Mouse (Mus musculus) CH12.LX (cell line): Measurements from ENCODE around the gene Gm10272. TPM values are rescaled to one million over a fixed set of nuclear protein-coding genes. Genes with fewer than 3 reads are reported as not detected.

Source experiments
- DNase-seq: peaks from one replicate; pipeline ENCODE4 v3.0.0-alpha.2; 2013; ENCODE audit errors: extremely low read depth
- H3K27ac ChIP-seq: 2 replicates; pipeline ENCODE4 v1.5.1; 2012; ENCODE audit warnings: low read depth, mild to moderate bottlenecking, control low read depth, moderate library complexity; ENCODE audit not compliant: insufficient read depth
- H3K27me3 ChIP-seq: replicated peaks from 2 replicates; pipeline ENCODE3; 2012; ENCODE audit warnings: inconsistent platforms
- H3K36me3 ChIP-seq, 2 experiments: replicated peaks in 1 of 2; 2 replicates each; pipeline versions ENCODE3 to v1.6.1; 2012; ENCODE audit warnings: inconsistent platforms in 1 of 2, low read length in 1 of 2, mild to moderate bottlenecking in 1 of 2, mixed read lengths in 1 of 2, moderate library complexity in 1 of 2; ENCODE audit not compliant: control insufficient read depth in 1 of 2, insufficient read depth in 1 of 2
- H3K4me1 ChIP-seq, 2 experiments: 2 replicates each; pipeline ENCODE4 v1.6.1; 2012; ENCODE audit warnings: inconsistent platforms in 1 of 2, moderate library complexity in 1 of 2; ENCODE audit not compliant: insufficient read depth in 2 of 2, control insufficient read depth in 1 of 2
- H3K4me2 ChIP-seq: 2 replicates; pipeline ENCODE4 v1.6.1; 2012; ENCODE audit warnings: low read depth, mild to moderate bottlenecking, control low read depth; ENCODE audit not compliant: poor library complexity, insufficient read depth, severe bottlenecking
- H3K4me3 ChIP-seq, 3 experiments: fragments of 150-350 bp in 1 of 3; sonication (generic) in 1 of 3; replicated peaks in 1 of 3; 2 replicates each; pipeline versions ENCODE3 to v1.5.1; 2011 to 2012; ENCODE audit warnings: low read depth in 2 of 3, low read length in 2 of 3, mild to moderate bottlenecking in 2 of 3, moderate library complexity in 2 of 3, control low read depth in 1 of 3, improper control_type of control experiment in 1 of 3, inconsistent platforms in 1 of 3, mixed read lengths in 1 of 3; ENCODE audit not compliant: poor library complexity in 1 of 3
- H3K79me2 ChIP-seq: replicated peaks from 2 replicates; pipeline ENCODE4 v1.6.1; 2012; ENCODE audit warnings: mild to moderate bottlenecking, moderate library complexity; ENCODE audit not compliant: control insufficient read depth, poor library complexity, insufficient read depth, severe bottlenecking; ENCODE audit errors: extremely low read depth
- H3K9ac ChIP-seq: 2 replicates; pipeline ENCODE4 v1.6.1; 2012; ENCODE audit warnings: low read depth, mild to moderate bottlenecking, control low read depth, moderate library complexity; ENCODE audit not compliant: insufficient read depth
- H3K9me3 ChIP-seq: replicated peaks from 2 replicates; pipeline ENCODE3; 2012; ENCODE audit warnings: low read length, inconsistent platforms, mixed read lengths
- CHD2 ChIP-seq: IDR thresholded peaks from 2 replicates; pipeline ENCODE4 v1.6.1; 2011; ENCODE audit warnings: low read length, improper control_type of control experiment
- CTCF ChIP-seq, 2 experiments: IDR thresholded peaks in 1 of 2; conservative IDR thresholded peaks in 1 of 2; 2 replicates each; pipeline ENCODE4 v1.5.1; 2011 to 2012; ENCODE audit warnings: low read depth in 2 of 2, low read length in 2 of 2, improper control_type of control experiment in 1 of 2, inconsistent platforms in 1 of 2, mild to moderate bottlenecking in 1 of 2, moderate library complexity in 1 of 2
- ELF1 ChIP-seq: IDR thresholded peaks from 2 replicates; pipeline ENCODE4 v1.6.1; 2014; ENCODE audit warnings: low read depth, mild to moderate bottlenecking, inconsistent platforms, low read length, improper control_type of control experiment
- ETS1 ChIP-seq: conservative IDR thresholded peaks from 2 replicates; pipeline ENCODE4 v1.6.1; 2012; ENCODE audit warnings: low read depth, mild to moderate bottlenecking, inconsistent platforms, low read length, improper control_type of control experiment, moderate library complexity
- HCFC1 ChIP-seq: IDR thresholded peaks from 2 replicates; pipeline ENCODE4 v1.6.1; 2012; ENCODE audit warnings: low read depth, mild to moderate bottlenecking, inconsistent platforms, low read length, improper control_type of control experiment
- JUND ChIP-seq: conservative IDR thresholded peaks from 2 replicates; pipeline ENCODE4 v1.6.1; 2011; ENCODE audit warnings: low read depth, low read length, improper control_type of control experiment
- KAT2A ChIP-seq: IDR thresholded peaks from 2 replicates; pipeline ENCODE4 v1.6.1; 2012; ENCODE audit warnings: low read length, improper control_type of control experiment, inconsistent platforms; ENCODE audit not compliant: insufficient replicate concordance
- MAFK ChIP-seq: IDR thresholded peaks from 2 replicates; pipeline ENCODE4 v1.6.1; 2011; ENCODE audit warnings: low read length, improper control_type of control experiment; ENCODE audit not compliant: insufficient replicate concordance
- MXI1 ChIP-seq: IDR thresholded peaks from 2 replicates; pipeline ENCODE4 v1.6.1; 2011; ENCODE audit warnings: mild to moderate bottlenecking, low read depth, low read length, improper control_type of control experiment
- MYC ChIP-seq: IDR thresholded peaks from 2 replicates; pipeline ENCODE4 v1.6.1; 2011; ENCODE audit warnings: low read depth, mild to moderate bottlenecking, improper control_type of control experiment, low read length
- NELFE ChIP-seq: IDR thresholded peaks from 2 replicates; pipeline ENCODE4 v1.6.1; 2011; ENCODE audit warnings: low read depth, low read length, improper control_type of control experiment
- NRF1 ChIP-seq: IDR thresholded peaks from 2 replicates; pipeline ENCODE4 v1.6.1; 2014; ENCODE audit warnings: low read depth, mild to moderate bottlenecking, inconsistent platforms, low read length, improper control_type of control experiment, moderate library complexity
- PAX5 ChIP-seq: IDR thresholded peaks from 2 replicates; pipeline ENCODE4 v1.6.1; 2012; ENCODE audit warnings: low read length, inconsistent platforms, mixed read lengths
- POLR2AphosphoS2 ChIP-seq: IDR thresholded peaks from 2 replicates; pipeline ENCODE4 v1.6.1; 2011; ENCODE audit warnings: low read depth, low read length, improper control_type of control experiment
- RCOR1 ChIP-seq: conservative IDR thresholded peaks from 2 replicates; pipeline ENCODE4 v1.6.1; 2012; ENCODE audit warnings: low read depth, mild to moderate bottlenecking, inconsistent platforms, low read length, improper control_type of control experiment
- SIN3A ChIP-seq: IDR thresholded peaks from 2 replicates; pipeline ENCODE4 v1.6.1; 2012; ENCODE audit warnings: low read length, improper control_type of control experiment, inconsistent platforms
- TBP ChIP-seq: conservative IDR thresholded peaks from 2 replicates; pipeline ENCODE4 v1.6.1; 2011; ENCODE audit warnings: low read depth, low read length, improper control_type of control experiment
- TCF12 ChIP-seq: IDR thresholded peaks from 2 replicates; pipeline ENCODE4 v1.6.1; 2014; ENCODE audit warnings: low read depth, mild to moderate bottlenecking, inconsistent platforms, low read length, improper control_type of control experiment
- ZC3H11A ChIP-seq: IDR thresholded peaks from 2 replicates; pipeline ENCODE4 v1.6.1; 2012; ENCODE audit warnings: low read depth, mild to moderate bottlenecking, inconsistent platforms, low read length, improper control_type of control experiment
- dilution Hi-C: fragments of 300-500 bp; cut with MboI; formaldehyde crosslinking; loops from 2 replicates; pipeline ENCODE4 v1.14.3; 2020; ENCODE audit warnings: low sequenced_read_pairs; ENCODE audit not compliant: extremely low pct_unique_long_range_greater_than_20kb, extremely low pct_ligation_motif_present
- in situ Hi-C: fragments of 300-500 bp; cut with MboI; formaldehyde crosslinking; loops from 3 replicates; pipeline ENCODE4 v1.14.3; 2019; ENCODE audit warnings: low sequenced_read_pairs, low pct_ligation_motif_present, low pct_unique_long_range_greater_than_20kb, mixed read lengths
- polyA plus RNA-seq: library from polyadenylated mRNA; unstranded; fragments of >175 nt; gene quantifications from 2 replicates; pipeline ENCODE4 v1.2.1, GENCODE M21; 2012; ENCODE audit warnings: low read depth; ENCODE audit not compliant: insufficient read length
- total RNA-seq, 2 experiments: library from RNA; depleted of rRNA; stranded (reverse); fragments of 300-350 nt in 1 of 2; fragments of >200 nt in 1 of 2; gene quantifications; 2 replicates each; pipeline ENCODE4 v1.2.3; 2012 to 2014

The Gm10272 gene
- total RNA-seq (2012; rRNA removed) (not detected in 2 replicates), total RNA-seq (2014; rRNA removed) (not detected in 2 replicates), polyA plus RNA-seq (not detected in 2 replicates)

DNA sequence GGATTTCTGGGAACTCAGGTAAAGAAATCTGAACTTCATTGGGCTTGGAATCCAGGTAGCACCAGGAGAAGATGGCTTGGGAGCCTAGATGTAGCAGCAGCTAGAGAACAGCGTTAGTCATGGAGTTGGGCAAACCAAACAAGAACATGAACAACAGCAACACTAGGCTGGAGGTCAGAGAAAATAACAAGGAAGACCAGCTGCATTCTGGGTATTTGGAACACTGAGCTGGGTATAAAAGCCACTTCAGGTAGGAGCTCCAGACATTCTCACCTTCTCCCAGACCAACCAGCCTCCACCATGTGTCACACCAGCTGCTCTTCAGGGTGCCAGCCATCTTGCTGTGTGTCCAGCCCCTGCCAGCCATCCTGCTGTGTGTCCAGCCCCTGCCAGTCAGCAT is at the start of gene Gm10272:
Gene Gm10272 (plus strand): TSS at position 301 of the 400 bp plus-strand sequence.
- H3K9me3 ChIP-seq, result peaks cover 34% of the 10 kb centered on the region
- no peak for TF ChIP-seq HCFC1
- TF ChIP-seq ELF1, result no peak
- no peak for TF ChIP-seq MYC
- TF ChIP-seq MXI1, result no peak
- TF ChIP-seq ZC3H11A, result no peak
- no peak for TF ChIP-seq MAFK
- no peak for TF ChIP-seq NRF1
- TF ChIP-seq JUND, result no peak
- TF ChIP-seq PAX5, result no peak
- no peak for TF ChIP-seq TBP
- TF ChIP-seq CHD2, result no peak
- no peak for TF ChIP-seq RCOR1
- no peak for TF ChIP-seq KAT2A
- no peak for TF ChIP-seq SIN3A
- no peak for TF ChIP-seq CTCF (conservative IDR thresholded peaks at IDR 0.05 in 1 of 2, IDR thresholded peaks at IDR 0.05 in 1 of 2; ENCODE audit: low read depth in 2 of 2, low read length in 2 of 2)
- TF ChIP-seq ETS1, result no peak
- TF ChIP-seq POLR2AphosphoS2, result no peak
- H3K27me3 ChIP-seq, result peaks cover 74% of the 10 kb centered on the region
- H3K79me2 ChIP-seq, result no peaks in the 10 kb centered on the region
- DNase-seq, result no peak
- in situ Hi-C loops (no loop called here), dilution Hi-C loops (no loop called here)
- no peak within 1 kb of the TSS for H3K27ac ChIP-seq
- H3K9ac ChIP-seq, result no peak within 1 kb of the TSS
- no peak within 1 kb of the TSS for H3K4me2 ChIP-seq
- H3K36me3 ChIP-seq, result no peaks in the 10 kb centered on the region
- no peak within 1 kb of the TSS for H3K4me3 ChIP-seq
- no peaks in the 10 kb centered on the region for H3K4me1 ChIP-seq

DNA sequence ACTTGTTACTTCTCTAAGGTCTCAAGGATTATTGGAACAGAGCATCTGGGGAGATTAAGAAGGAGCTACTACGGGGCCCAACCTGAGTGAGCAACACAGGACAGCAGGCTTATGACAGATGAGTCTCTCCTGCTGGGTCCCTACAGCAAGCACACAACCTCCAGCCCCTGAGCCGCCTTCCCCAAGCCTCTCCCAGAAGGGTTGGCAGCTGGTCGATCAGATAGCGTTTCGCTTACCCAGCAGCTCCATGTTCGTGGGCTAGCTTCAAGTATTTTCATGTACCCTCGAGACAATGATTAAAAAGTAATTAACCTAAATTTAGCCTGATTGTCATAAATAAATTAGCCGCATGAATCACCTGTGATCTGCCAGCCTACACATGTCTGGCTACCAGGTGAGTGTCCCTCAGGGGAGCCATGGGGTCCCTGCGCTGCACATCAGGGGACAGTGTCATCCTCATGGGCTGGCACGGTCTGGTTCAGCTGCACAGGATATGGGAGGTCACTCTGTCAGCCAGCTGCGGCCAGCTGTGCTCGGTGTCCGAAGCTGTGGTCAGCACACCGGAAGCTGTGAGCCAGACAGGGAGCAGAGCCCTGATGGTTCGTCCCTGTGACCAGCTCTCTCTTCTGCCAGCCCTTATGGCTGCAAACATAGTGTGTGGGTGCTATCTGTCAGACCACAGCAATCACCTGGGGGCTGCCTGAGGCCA is 48.0 kb upstream of the Gm10272 start:
- no peak for TF ChIP-seq SIN3A
- TF ChIP-seq NELFE, result no peak
- peak; percentile 41; the same call in 1 of the 2 replicates for TF ChIP-seq TCF12
- no peaks in the 10 kb centered on the region for H3K36me3 ChIP-seq
- no peaks in the 10 kb centered on the region for H3K79me2 ChIP-seq
- no peak overlapping the region for H3K9ac ChIP-seq
- no peak for DNase-seq
- H3K4me2 ChIP-seq, result no peak overlapping the region
- peaks cover 9% of the 10 kb centered on the region for H3K9me3 ChIP-seq
- peaks cover 4% of the 10 kb centered on the region in 2 experiments; a peak in 2 of 4 replicates for H3K4me1 ChIP-seq
- peaks cover 5% of the 10 kb centered on the region for H3K27me3 ChIP-seq
- H3K4me3 ChIP-seq, result peak overlapping the region in 1 of 3 experiments; percentile 1
- dilution Hi-C loops, result no loop called here
- in situ Hi-C loops, result no loop called here
- H3K27ac ChIP-seq, result no peak overlapping the region
